12 mouse cellular contexts compared by ENCODE assay signal in the genomic region with DNA sequence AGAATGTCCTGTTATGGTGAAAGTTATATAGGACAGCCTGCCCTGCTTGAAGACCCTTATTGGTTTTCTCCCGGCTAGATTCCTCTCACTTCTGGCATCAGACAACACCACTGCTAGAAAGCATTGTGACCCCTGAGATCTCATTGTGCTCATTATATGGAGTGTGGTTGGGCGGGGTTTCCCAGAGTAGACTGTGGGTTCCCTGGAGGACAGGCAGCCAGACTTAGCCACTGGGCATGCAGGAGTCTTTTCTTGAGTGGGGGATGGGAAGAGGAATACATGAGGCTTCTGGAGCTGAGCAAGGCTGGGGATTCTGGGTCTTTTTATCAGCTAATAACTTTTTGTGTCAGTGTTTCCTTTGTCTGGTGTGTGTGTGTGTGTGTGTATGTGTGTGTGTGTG.
DNase-seq lines count a peak whose midpoint lies in the region; ATAC-seq lines count a peak whose summit lies in the region.
"Had no signal": no experiment of that assay in that cellular context is flagged by ENCODE, and none has a peak within 500 bp of the region (broad histone marks: within the 10 kb centered on the region; RNA-seq: fewer than 3 reads in every experiment).

No protein-coding gene starts in this region.

- peak; percentile 71 for DNase-seq in MN1 (ENCODE audit: low spot score)
- peak; percentile 63 for DNase-seq in embryo, embryonic 10.5 days (ENCODE audit: low spot score)
- DNase-seq in hindbrain, embryonic 11.5 days (ENCODE audit: low spot score): peak; percentile 61
- no peak for DNase-seq in ovary, postnatal 36 days (ENCODE audit: low spot score)
- no peak for DNase-seq in cerebellum, adult 18-20 months
- no peak for DNase-seq in left cerebral cortex, postnatal 25 days (ENCODE audit: low spot score in 2 of 2)
- DNase-seq in right cerebral cortex, adult 2 months (ENCODE audit: low spot score in 2 of 2): no peak
- DNase-seq: cerebellum, postnatal 25 days; kidney, adult 18-20 months; lung, adult 18-20 months had no signal

- H3K4me3 ChIP-seq in hindbrain, embryonic 11.5 days (ENCODE audit: low read depth, low read length): no peak overlapping the region
- H3K4me3 ChIP-seq in midbrain, embryonic 13.5 days (replicated peaks): no peak overlapping the region
- H3K4me3 ChIP-seq: heart, embryonic 13.5 days had no signal

- peak; percentile 85 for ATAC-seq in hindbrain, embryonic 11.5 days (ENCODE audit: low FRiP score)
- peak; percentile 79 for ATAC-seq in midbrain, embryonic 13.5 days

- no peaks in the 10 kb centered on the region for H3K27me3 ChIP-seq in hindbrain, embryonic 11.5 days (ENCODE audit: control insufficient read depth, insufficient read depth, low read length)
- no peaks in the 10 kb centered on the region for H3K27me3 ChIP-seq in midbrain, embryonic 13.5 days
- H3K27me3 ChIP-seq: heart, embryonic 13.5 days had no signal

- intact Hi-C loops in left cerebral cortex, postnatal 25 days (cut with DNase I): no loop called here

- H3K27ac ChIP-seq in hindbrain, embryonic 11.5 days (ENCODE audit: low read depth, low read length): no peak overlapping the region
- peak overlapping the region; percentile 49; the same call in 1 of the 2 replicates for H3K27ac ChIP-seq in midbrain, embryonic 13.5 days
- H3K27ac ChIP-seq: heart, embryonic 13.5 days had no signal

- WGBS in hindbrain, embryonic 11.5 days: 27% methylated on average over 2 of the region's 2 CpGs
- 5% methylated on average over 2 of the region's 2 CpGs for WGBS in midbrain, embryonic 13.5 days

- no peaks in the 10 kb centered on the region for H3K9me3 ChIP-seq in hindbrain, embryonic 11.5 days (ENCODE audit: control insufficient read depth, low read length)
- no peaks in the 10 kb centered on the region for H3K9me3 ChIP-seq in midbrain, embryonic 13.5 days
- H3K9me3 ChIP-seq: heart, embryonic 13.5 days had no signal

- H3K9ac ChIP-seq in hindbrain, embryonic 11.5 days (ENCODE audit: low read depth, low read length): no peak overlapping the region
- no peak overlapping the region for H3K9ac ChIP-seq in midbrain, embryonic 13.5 days (replicated peaks)
- H3K9ac ChIP-seq: heart, embryonic 13.5 days had no signal

- H3K36me3 ChIP-seq in hindbrain, embryonic 11.5 days (ENCODE audit: control insufficient read depth, insufficient read depth, low read length): no peaks in the 10 kb centered on the region
- no peaks in the 10 kb centered on the region for H3K36me3 ChIP-seq in midbrain, embryonic 13.5 days
- H3K36me3 ChIP-seq: heart, embryonic 13.5 days had no signal

- H3K4me1 ChIP-seq in hindbrain, embryonic 11.5 days (replicated peaks; ENCODE audit: control insufficient read depth, insufficient read depth, low read length): peaks cover 2% of the 10 kb centered on the region; the same call in 1 of the 2 replicates
- peaks cover 33% of the 10 kb centered on the region for H3K4me1 ChIP-seq in midbrain, embryonic 13.5 days (replicated peaks)

- no peak overlapping the region for H3K4me2 ChIP-seq in hindbrain, embryonic 11.5 days (replicated peaks; ENCODE audit: low read depth, low read length)
- H3K4me2 ChIP-seq in midbrain, embryonic 13.5 days (replicated peaks): no peak overlapping the region
- H3K4me2 ChIP-seq: heart, embryonic 13.5 days had no signal

Comparison
In these comparisons a context has a peak if more than half of its experiments do, and no peak if none do; other contexts are left out.
1. DNase-seq: peak in MN1 (single experiment), embryo, embryonic 10.5 days (single experiment) and hindbrain, embryonic 11.5 days (single experiment); none in ovary, postnatal 36 days (single experiment), cerebellum, adult 18-20 months (0 of 2), left cerebral cortex, postnatal 25 days (0 of 2) and right cerebral cortex, adult 2 months (0 of 2).